Mouse (Mus musculus) erythroblast, embryonic 14.5 days (primary cell): ENCODE measurements at regions not wholly inside any gene's neighbourhood (a gene's known extent, or its start where the extent isn't known, plus 50 kb on each side); places are given as distances from the start of the nearest gene placed in this dataset.

Experiments
- H3K27me3 ChIP-seq: 2 replicates; pipeline ENCODE4 v1.6.1; 2012; ENCODE audit warnings: inconsistent platforms; ENCODE audit not compliant: control insufficient read depth
- H3K36me3 ChIP-seq: 2 replicates; pipeline ENCODE4 v1.6.1; 2012; ENCODE audit warnings: mild to moderate bottlenecking, inconsistent platforms; ENCODE audit not compliant: control insufficient read depth
- H3K4me1 ChIP-seq: 2 replicates; pipeline ENCODE4 v1.6.1; 2012; ENCODE audit warnings: inconsistent platforms; ENCODE audit not compliant: control insufficient read depth
- H3K4me3 ChIP-seq: replicated peaks from 2 replicates; pipeline ENCODE3; 2012; ENCODE audit warnings: moderate library complexity, mild to moderate bottlenecking, inconsistent platforms
- H3K9me3 ChIP-seq: 2 replicates; pipeline ENCODE4 v1.6.1; 2012; ENCODE audit warnings: low read length, inconsistent platforms, mixed read lengths; ENCODE audit not compliant: control insufficient read depth
- GATA1 ChIP-seq: IDR thresholded peaks from 2 replicates; pipeline ENCODE4 v1.6.1; 2012; ENCODE audit warnings: low read length, inconsistent platforms, mixed read lengths
- TAL1 ChIP-seq: IDR thresholded peaks from 3 replicates; pipeline ENCODE4 v1.6.1; 2012; ENCODE audit warnings: low read length, inconsistent platforms, mixed read lengths

DNA sequence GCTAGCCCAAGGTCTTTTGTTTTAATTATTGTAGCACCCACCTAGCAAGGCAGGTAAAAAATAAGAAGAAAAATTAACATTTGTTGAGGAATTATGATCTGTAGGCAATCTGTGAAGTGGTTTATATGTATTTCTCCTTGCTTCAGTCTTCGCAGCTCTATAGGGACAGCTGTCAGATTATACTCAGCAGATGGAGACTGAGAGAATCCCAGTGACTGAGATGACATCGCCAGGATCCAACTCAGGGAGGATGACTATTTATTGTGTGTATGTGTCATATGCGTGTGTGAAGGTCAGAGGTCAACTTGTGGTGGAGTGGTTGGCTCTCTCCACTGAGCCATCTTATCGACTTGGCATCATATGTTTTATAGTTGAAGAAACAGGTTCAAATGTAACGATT lies 362.0 kb upstream of the Chd6 start:
- no peak overlapping the region for H3K4me3 ChIP-seq
- no peaks in the 10 kb centered on the region for H3K4me1 ChIP-seq
- H3K36me3 ChIP-seq: no peaks in the 10 kb centered on the region
- no peaks in the 10 kb centered on the region for H3K27me3 ChIP-seq
- no peaks in the 10 kb centered on the region for H3K9me3 ChIP-seq
- TF ChIP-seq GATA1 (no peak), TAL1 (no peak)

DNA sequence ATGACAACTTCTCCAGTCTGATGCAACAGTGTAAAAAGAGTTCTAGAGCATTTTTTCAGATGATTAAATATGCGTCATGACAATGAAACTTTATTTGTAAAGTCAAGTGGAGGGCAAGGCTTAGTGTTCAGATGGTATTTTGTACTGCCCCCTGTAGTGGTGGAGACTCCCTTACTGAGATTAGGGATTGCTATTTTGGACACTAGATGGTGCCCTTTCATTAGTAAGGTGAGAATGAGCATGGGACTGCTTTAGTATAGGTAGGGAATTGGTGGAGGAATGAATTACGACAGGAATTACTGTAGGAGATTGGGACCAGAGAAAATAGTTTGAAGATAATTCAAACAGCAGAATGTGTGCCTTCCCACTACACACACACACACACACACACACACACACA lies 361.1 kb upstream of the Chd6 start:
- Histone ChIP-seq H3K27me3 (no peaks in the 10 kb centered on the region), H3K4me1 (no peaks in the 10 kb centered on the region), H3K4me3 (no peak overlapping the region), H3K9me3 (no peaks in the 10 kb centered on the region), H3K36me3 (no peaks in the 10 kb centered on the region)
- TF ChIP-seq TAL1 (no peak), GATA1 (no peak)

DNA sequence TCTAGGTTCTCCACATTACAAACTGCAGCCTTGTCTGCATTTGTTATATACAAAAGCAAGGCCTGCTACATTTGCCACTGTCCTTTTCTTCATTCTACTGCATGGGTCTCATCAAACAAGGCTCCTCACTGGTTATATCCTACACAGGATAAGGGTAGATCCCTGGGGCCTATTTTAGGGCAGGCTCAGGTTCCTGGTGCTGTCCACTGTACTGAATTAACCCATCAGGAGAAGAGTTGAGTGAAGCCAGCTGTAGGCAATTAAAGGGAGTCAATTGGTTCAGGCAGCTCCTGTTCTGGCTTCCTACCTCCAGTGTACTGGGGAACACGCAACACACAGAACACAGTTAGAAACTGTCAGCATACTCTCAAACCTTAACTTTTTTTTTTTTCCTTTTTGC lies 358.2 kb upstream of the Chd6 start:
- Histone ChIP-seq H3K9me3 (no peaks in the 10 kb centered on the region; the same call in 1 of the 2 replicates), H3K27me3 (no peaks in the 10 kb centered on the region), H3K4me1 (no peaks in the 10 kb centered on the region), H3K36me3 (no peaks in the 10 kb centered on the region), H3K4me3 (no peak overlapping the region)
- TF ChIP-seq TAL1 (no peak), GATA1 (no peak)

DNA sequence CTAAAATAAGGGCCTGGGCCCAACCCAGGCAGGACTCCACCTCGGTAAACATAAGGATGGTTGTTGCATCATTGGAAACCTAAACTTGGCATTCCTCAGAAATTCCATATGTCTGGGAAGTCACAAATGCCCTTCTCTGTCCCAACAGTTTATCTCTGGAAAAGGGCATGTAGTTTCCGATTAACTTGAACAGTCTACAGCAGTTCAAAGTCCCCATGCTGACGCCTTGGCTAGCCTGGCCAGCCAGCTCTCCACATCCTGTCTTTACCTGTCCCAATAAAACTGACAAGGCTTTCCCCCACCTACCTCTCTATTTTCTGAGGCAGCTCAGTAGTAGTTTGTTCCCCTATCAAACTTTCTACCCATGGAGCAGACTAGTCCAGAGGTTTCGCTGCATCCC lies 351.7 kb upstream of the Chd6 start:
- H3K4me1 ChIP-seq: no peaks in the 10 kb centered on the region
- H3K4me3 ChIP-seq: no peak overlapping the region
- H3K36me3 ChIP-seq: no peaks in the 10 kb centered on the region
- TF ChIP-seq GATA1: no peak
- TF ChIP-seq TAL1: no peak
- no peaks in the 10 kb centered on the region for H3K27me3 ChIP-seq
- peaks cover 2% of the 10 kb centered on the region; the same call in 1 of the 2 replicates for H3K9me3 ChIP-seq

DNA sequence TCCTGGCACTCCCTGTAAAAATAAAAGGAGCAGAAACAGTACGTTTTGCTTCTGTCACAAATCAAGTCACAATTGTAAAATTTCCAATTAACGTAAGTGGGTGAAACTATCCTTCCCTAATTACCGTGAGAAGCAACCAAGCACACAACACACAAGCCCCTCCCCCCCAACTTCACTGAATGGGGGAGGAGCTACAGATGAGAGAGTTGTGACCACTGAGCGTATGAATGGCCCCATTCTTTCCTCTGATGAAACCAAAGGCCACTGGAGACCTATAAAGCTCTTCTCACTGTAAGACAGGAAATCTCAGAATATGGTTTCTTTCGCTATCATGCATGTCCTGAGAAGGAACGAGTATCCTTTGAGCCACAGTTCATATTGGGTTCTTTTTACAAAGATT lies 345.6 kb upstream of the Chd6 start:
- Histone ChIP-seq H3K27me3 (no peaks in the 10 kb centered on the region), H3K9me3 (no peaks in the 10 kb centered on the region; the same call in 1 of the 2 replicates), H3K4me1 (no peaks in the 10 kb centered on the region), H3K4me3 (no peak overlapping the region), H3K36me3 (no peaks in the 10 kb centered on the region)
- TF ChIP-seq GATA1 (no peak), TAL1 (no peak)

DNA sequence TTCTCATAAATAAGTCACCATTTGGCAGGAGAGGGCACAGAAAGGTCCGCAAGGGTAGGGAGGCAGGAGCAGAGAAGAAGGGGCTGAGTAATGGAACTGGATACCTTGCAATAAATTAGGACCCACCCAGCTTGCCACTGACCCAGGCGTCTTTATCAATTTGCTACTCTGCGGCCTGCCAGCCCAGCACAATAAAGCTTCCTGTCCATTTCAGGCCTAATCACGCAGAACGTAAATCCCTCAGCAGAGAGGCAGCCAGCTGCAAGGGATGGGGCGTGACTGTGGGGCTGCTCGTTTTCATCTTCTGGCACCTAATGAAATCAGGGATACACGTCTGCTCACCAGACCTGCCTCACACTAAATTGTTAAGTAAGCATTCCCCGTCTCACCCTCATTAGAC lies 324.9 kb upstream of the Chd6 start:
- Histone ChIP-seq H3K36me3 (no peaks in the 10 kb centered on the region), H3K4me1 (no peaks in the 10 kb centered on the region), H3K9me3 (peaks cover 26% of the 10 kb centered on the region), H3K27me3 (no peaks in the 10 kb centered on the region), H3K4me3 (no peak overlapping the region)
- TF ChIP-seq TAL1 (no peak), GATA1 (no peak)

DNA sequence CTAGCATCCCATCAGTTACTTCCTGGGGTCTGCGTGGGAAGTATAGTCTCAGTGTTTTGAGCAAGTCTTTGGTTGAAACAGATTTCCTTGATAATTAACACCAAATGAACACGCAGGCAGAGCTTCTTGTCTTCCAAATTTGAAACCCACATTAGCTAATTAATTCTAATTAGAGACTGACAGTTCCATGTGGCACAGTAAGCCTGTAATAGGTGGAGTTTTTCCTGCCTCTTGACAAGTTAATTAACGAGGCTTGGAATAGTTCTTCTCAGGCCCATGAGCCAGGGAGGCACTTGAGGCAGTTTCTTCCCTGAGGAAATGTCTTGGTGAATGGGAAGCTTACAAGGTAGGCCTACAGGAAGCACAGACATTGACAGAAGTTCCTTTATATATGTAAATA lies 320.4 kb upstream of the Chd6 start:
- TF ChIP-seq TAL1: no peak
- TF ChIP-seq GATA1: no peak
- Histone ChIP-seq H3K4me1 (no peaks in the 10 kb centered on the region), H3K4me3 (no peak overlapping the region), H3K9me3 (peaks cover 9% of the 10 kb centered on the region), H3K36me3 (no peaks in the 10 kb centered on the region), H3K27me3 (no peaks in the 10 kb centered on the region)

DNA sequence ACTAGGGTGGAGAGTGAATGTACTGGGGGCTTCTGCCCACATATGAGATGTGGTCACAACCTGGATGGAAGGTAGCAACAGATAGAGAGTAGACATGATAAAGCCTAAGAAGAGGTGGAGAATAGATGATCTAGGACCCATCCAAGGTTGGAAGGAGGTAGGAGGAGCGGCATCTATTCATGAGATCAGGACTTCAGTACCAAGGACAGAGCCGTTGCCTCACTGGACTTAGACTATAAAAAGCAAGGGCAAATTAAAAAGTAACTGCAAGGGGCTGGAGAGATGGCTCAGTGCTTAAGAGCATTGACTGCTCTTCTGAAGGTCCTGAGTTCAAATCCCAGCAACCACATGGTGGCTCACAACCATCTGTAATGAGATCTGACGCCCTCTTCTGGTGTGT lies 316.7 kb upstream of the Chd6 start:
- H3K4me1 ChIP-seq: no peaks in the 10 kb centered on the region
- H3K27me3 ChIP-seq: no peaks in the 10 kb centered on the region
- no peak overlapping the region for H3K4me3 ChIP-seq
- TF ChIP-seq TAL1 (no peak), GATA1 (no peak)
- H3K9me3 ChIP-seq: peaks cover 9% of the 10 kb centered on the region
- no peaks in the 10 kb centered on the region for H3K36me3 ChIP-seq

DNA sequence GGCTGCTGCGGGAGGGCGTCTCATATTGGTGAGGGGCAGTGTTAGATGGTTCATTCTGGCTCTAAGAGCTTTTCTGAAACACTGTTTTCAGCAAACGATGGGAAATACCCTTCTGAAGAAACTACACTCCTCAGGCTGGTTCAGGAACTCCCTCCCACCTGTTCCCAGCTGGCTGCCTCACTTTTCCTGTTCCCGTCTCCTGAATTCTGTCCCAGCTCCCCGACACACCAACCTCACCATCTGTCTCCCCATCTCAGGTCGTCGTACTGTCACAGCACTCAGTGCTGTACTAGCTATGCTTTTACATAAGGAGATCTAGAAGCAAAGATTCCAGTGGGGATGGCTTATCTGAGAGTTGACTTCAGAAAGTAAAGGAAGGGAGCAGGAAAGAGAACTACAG lies 309.2 kb upstream of the Chd6 start:
- no peak for TF ChIP-seq GATA1
- TF ChIP-seq TAL1: no peak
- peaks cover 10% of the 10 kb centered on the region for H3K9me3 ChIP-seq
- H3K4me1 ChIP-seq: no peaks in the 10 kb centered on the region
- no peak overlapping the region for H3K4me3 ChIP-seq
- no peaks in the 10 kb centered on the region for H3K27me3 ChIP-seq
- H3K36me3 ChIP-seq: no peaks in the 10 kb centered on the region

DNA sequence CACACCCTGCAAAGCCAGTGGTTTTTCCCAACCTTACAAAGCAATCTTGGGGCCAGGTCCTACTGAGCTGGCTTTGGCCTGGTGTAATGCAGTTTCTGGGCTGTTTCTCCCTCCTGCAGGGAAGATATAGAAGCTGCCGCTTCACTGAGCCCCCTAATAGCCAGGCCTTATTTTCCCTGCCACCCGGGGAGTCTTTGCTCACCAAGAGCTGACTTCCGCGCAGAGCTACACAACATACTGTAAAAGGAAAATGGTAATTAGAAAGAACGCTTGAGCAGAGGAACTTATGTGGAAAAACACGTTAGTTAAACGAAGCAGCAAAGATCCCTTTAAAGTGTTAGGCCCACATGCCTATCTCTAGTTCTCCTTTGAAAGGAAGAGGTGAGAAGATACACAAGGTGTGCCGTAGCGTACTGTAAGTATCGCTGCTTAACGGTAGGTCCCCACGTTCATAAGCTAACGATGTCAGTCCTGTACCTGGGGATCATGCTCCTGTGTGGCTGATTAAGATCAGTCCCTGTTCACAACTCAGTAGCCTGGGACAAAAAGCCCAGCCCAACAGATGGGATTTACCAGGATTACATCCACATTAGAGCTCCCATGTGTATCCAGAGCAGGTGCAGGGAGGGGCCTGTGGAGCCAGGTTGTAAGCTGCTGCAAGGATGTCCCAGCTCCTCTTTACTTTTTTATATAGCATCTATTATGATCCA lies 307.5 kb upstream of the Chd6 start:
- TF ChIP-seq TAL1 (no peak), GATA1 (no peak)
- no peaks in the 10 kb centered on the region for H3K4me1 ChIP-seq
- no peaks in the 10 kb centered on the region for H3K36me3 ChIP-seq
- H3K9me3 ChIP-seq: peaks cover 9% of the 10 kb centered on the region
- H3K4me3 ChIP-seq: no peak overlapping the region
- no peaks in the 10 kb centered on the region for H3K27me3 ChIP-seq
